Mouse (Mus musculus): ENCODE data around the gene Fetub.

DNA sequence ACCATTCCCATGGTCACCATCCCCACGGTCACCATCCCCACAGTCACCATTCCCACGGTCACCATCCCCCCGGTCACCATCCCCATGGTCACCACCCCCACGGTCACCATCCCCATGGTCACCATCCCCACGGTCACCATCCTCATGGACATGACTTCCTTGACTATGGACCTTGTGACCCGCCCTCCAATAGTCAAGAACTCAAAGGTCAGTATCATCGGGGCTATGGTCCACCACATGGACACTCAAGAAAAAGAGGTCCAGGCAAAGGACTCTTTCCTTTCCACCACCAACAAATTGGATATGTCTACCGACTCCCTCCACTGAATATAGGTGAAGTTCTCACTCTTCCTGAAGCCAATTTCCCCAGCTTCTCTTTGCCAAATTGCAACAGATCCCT, 42.9 kb downstream of the Fetub start:
- no peak for TF ChIP-seq CTCF (IDR thresholded peaks at IDR 0.05; ENCODE audit: insufficient read depth, low read depth, low read length)
- no peak for TF ChIP-seq POLR2A (IDR thresholded peaks at IDR 0.05; ENCODE audit: insufficient read depth, low read depth, low read length)
